Mouse (Mus musculus) hindbrain, embryonic 11.5 days (tissue): ENCODE measurements around the gene Lhb. TPM values are rescaled to one million over a fixed set of nuclear protein-coding genes. Genes with fewer than 3 reads are reported as not detected.
"Not testable (repeated sequence)": the region's sequence is repeated elsewhere in the genome, so short reads cannot be mapped to it uniquely, and the experiment has no call there.

Experiments used
- ATAC-seq: fragments of 200-750 bp; cut with Nextera tagmentation; 2 replicates; pipeline ENCODE4 v1.8.0; 2017; ENCODE audit warnings: mild to moderate bottlenecking, moderate TSS enrichment, moderate library complexity; ENCODE audit not compliant: low FRiP score
- DNase-seq: peaks from one replicate; pipeline ENCODE4 v3.0.0-alpha.2; 2015; ENCODE audit warnings: low spot score
- H3K27ac ChIP-seq: fragments of 300-500 bp; sonication (generic); 2 replicates; pipeline ENCODE4 v1.5.1; 2014; ENCODE audit warnings: mild to moderate bottlenecking, low read depth, low read length
- H3K27me3 ChIP-seq: fragments of 300-500 bp; sonication (generic); 2 replicates; pipeline ENCODE4 v1.6.1; 2014; ENCODE audit warnings: mild to moderate bottlenecking, low read length, moderate library complexity, mixed read lengths; ENCODE audit not compliant: control insufficient read depth, insufficient read depth
- H3K36me3 ChIP-seq: fragments of 300-500 bp; sonication (generic); 2 replicates; pipeline ENCODE4 v1.6.1; 2014; ENCODE audit warnings: mild to moderate bottlenecking, low read length, moderate library complexity, mixed read lengths; ENCODE audit not compliant: control insufficient read depth, insufficient read depth
- H3K4me1 ChIP-seq: fragments of 300-500 bp; sonication (generic); replicated peaks from 2 replicates; pipeline ENCODE4 v1.6.1; 2014; ENCODE audit warnings: low read length, mixed read lengths; ENCODE audit not compliant: control insufficient read depth, insufficient read depth
- H3K4me2 ChIP-seq: fragments of 300-500 bp; sonication (generic); replicated peaks from 2 replicates; pipeline ENCODE4 v1.6.1; 2014; ENCODE audit warnings: mild to moderate bottlenecking, low read depth, low read length
- H3K4me3 ChIP-seq: fragments of 300-500 bp; sonication (generic); 2 replicates; pipeline ENCODE4 v1.5.1; 2014; ENCODE audit warnings: low read depth, low read length
- H3K9ac ChIP-seq: fragments of 300-500 bp; sonication (generic); 2 replicates; pipeline ENCODE4 v1.6.1; 2014; ENCODE audit warnings: low read depth, low read length
- H3K9me3 ChIP-seq: fragments of 300-500 bp; sonication (generic); 2 replicates; pipeline ENCODE4 v1.6.1; 2016; ENCODE audit warnings: low read length; ENCODE audit not compliant: control insufficient read depth
- WGBS: fragments of 180-500 bp; shearing (Covaris S2); extraction: QIAGEN DNeasy Blood & Tissue Kit; methylation state at CpG from one replicate; pipeline ENCODE4 v1.1.7; 2014; 5-methylcytosine and 5-hydroxymethylcytosine counted together
- polyA plus RNA-seq: library from polyadenylated mRNA; unstranded; fragments of >200 nt; fragmentation: Nextera tagmentation; extraction: Ambion mirVana; gene quantifications from 2 replicates; pipeline ENCODE4 v1.2.1, GENCODE M21; 2014

Lhb gene
- 0.47 TPM in 1 of 2 replicates, not detected in the other for polyA plus RNA-seq

GRCm38 (mm10) chr7:45420615-45420919 is at the start of gene Lhb:
Lhb (plus strand) TSS chr7:45420820.
- DNase-seq (no peak), ATAC-seq (no peak)
- Histone ChIP-seq H3K9me3 (no peaks in the 10 kb centered on the region), H3K27me3 (peaks cover 44% of the 10 kb centered on the region), H3K36me3 (peaks cover 17% of the 10 kb centered on the region), H3K4me1 (no peaks in the 10 kb centered on the region), H3K4me3 (no peak within 1 kb of the TSS), H3K9ac (no peak within 1 kb of the TSS), H3K4me2 (no peak within 1 kb of the TSS), H3K27ac (no peak within 1 kb of the TSS)
- WGBS = 59% methylated on average over 6 of the region's 6 CpGs

DNA sequence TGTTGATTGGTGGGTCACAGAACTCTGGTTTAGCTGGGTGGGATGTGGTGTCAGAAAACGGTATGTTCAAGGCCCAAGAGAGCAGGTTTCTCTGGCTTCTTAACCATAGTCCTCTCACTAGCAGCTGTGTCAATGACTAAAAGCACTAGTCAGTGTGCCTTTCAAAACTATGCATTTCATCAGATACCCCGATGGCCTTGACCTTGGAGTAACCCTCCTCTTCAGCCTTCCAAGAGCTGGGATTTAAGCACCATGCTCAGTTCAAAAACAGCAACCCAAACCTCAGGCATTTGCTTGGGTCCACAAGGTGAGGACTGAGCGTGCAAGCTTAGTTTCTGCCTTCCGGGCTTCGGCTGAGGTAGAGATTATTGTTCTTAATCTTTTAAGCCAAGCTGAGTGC is 48.2 kb upstream of the Lhb start:
- ATAC-seq = no peak
- 92% methylated on average over 5 of the region's 5 CpGs for WGBS
- Histone ChIP-seq H3K4me3 (no peak overlapping the region), H3K4me2 (no peak overlapping the region), H3K9me3 (no peaks in the 10 kb centered on the region), H3K36me3 (peaks cover 16% of the 10 kb centered on the region), H3K4me1 (peaks cover 13% of the 10 kb centered on the region; the same call in 1 of the 2 replicates), H3K27me3 (peaks cover 20% of the 10 kb centered on the region), H3K27ac (no peak overlapping the region), H3K9ac (no peak overlapping the region)
- no peak for DNase-seq

DNA sequence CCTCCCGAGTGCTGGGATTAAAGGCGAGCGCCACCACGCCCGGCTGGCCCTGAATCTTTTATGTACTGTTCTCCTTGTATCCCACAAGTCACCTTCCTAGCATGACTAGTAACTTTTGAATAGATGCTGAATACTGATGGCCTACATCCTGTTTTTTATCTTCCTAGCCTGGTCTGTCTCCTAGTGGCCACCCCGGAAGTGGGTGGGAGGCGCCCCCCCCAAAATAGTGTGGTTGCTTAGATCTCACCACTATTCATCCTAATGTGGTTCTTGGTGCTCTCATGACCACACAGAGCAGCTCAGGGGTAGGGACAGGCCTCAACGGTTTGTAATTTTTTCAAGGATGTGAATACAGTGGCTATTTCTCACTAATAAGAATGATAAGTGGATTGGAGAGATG is 46.0 kb upstream of the Lhb start:
- 0 out of 2 replicates have a peak, but pooled peaks cover 6% of the 10 kb centered on the region for H3K4me1 ChIP-seq
- ATAC-seq = no peak
- no peak overlapping the region for H3K27ac ChIP-seq
- no peak overlapping the region for H3K4me2 ChIP-seq
- no peak overlapping the region for H3K4me3 ChIP-seq
- peaks cover 4% of the 10 kb centered on the region for H3K27me3 ChIP-seq
- 92% methylated on average over 8 of the region's 8 CpGs for WGBS
- no peaks in the 10 kb centered on the region for H3K9me3 ChIP-seq
- no peak overlapping the region for H3K9ac ChIP-seq
- DNase-seq = no peak
- H3K36me3 ChIP-seq = peaks cover 19% of the 10 kb centered on the region

GRCm38 (mm10) chr7:45376057-45376456 is 44.6 kb upstream of the Lhb start:
- ATAC-seq (no peak), DNase-seq (no peak)
- no peak overlapping the region for H3K4me2 ChIP-seq
- H3K36me3 ChIP-seq = peaks cover 25% of the 10 kb centered on the region
- H3K9me3 ChIP-seq = no peaks in the 10 kb centered on the region
- H3K4me1 ChIP-seq = no peaks in the 10 kb centered on the region
- no peak overlapping the region for H3K9ac ChIP-seq
- WGBS = 89% methylated on average over 1 of the region's 1 CpGs
- no peaks in the 10 kb centered on the region for H3K27me3 ChIP-seq
- H3K27ac ChIP-seq = no peak overlapping the region
- no peak overlapping the region for H3K4me3 ChIP-seq

- Histone ChIP-seq H3K4me2 (no peak overlapping the region), H3K27me3 (no peaks in the 10 kb centered on the region), H3K36me3 (peaks cover 37% of the 10 kb centered on the region), H3K4me1 (no peaks in the 10 kb centered on the region), H3K9ac (no peak overlapping the region), H3K9me3 (no peaks in the 10 kb centered on the region), H3K27ac (no peak overlapping the region), H3K4me3 (no peak overlapping the region)
- DNase-seq (peak; percentile 33), ATAC-seq (no peak)
- WGBS = 87% methylated on average over 3 of the region's 3 CpGs
These were observed 34.5 kb upstream of the Lhb start for GRCm38 (mm10) chr7:45386077-45386476.

GRCm38 (mm10) chr7:45395129-45395541 is 25.5 kb upstream of the Lhb start:
- Histone ChIP-seq H3K27me3 (no peaks in the 10 kb centered on the region), H3K4me2 (peak overlapping the region; percentile 94), H3K9me3 (no peaks in the 10 kb centered on the region), H3K36me3 (peaks cover 3% of the 10 kb centered on the region; the same call in 1 of the 2 replicates), H3K4me3 (peak overlapping the region; percentile 89), H3K27ac (peak overlapping the region; percentile 99), H3K4me1 (0 out of 2 replicates have a peak, but pooled peaks cover 3% of the 10 kb centered on the region), H3K9ac (peak overlapping the region; percentile 93)
- ATAC-seq = peak; percentile 82
- under 1% methylated on average over 19 of the region's 20 CpGs for WGBS
- peak; percentile 87 for DNase-seq

DNA sequence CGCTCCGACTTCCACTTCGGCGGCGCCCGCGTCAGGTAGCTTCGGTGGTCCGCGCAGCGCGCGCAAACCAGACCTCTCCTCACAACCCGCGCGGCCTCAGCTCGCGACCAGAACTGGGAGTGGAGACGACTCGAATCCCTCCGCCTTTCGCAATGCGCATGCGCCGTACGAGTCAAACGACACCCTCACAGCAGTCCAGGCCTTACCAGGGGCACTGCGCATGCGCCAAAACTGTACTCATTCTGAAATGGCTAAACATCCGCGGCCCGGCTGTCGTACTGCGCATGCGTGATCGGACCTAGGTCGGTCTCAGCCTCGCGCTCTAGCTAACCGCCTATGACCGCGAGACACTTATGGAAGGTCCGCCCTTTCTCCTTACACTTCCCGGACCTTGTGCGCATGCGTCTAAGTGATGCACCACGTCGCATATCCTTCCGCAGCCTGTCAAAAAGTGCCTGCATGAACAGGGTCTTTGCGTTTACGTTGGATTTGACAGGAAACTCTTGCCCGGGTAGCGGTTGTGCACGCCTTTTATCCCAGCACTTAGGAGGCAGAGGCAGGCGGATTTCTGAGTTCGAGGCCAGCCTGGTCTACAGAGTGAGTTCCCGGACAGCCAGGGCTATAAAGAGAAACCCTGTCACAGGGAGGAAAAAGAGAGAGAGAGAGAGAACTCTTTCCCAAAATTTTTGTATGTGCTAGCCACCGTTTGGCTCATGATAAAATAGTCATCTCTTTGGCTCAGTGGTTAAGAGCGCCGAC is 24.9 kb upstream of the Lhb start, which contains the start of gene Snrnp70:
Gene Snrnp70 (minus strand): TSS at position 165 of the 759 bp plus-strand sequence.
- peak; percentile 97 for ATAC-seq

GRCm38 (mm10) chr7:45396337-45396775 is 24.3 kb upstream of the Lhb start:
- H3K36me3 ChIP-seq, H3K9me3 ChIP-seq, H3K27me3 ChIP-seq, H3K4me1 ChIP-seq, DNase-seq, H3K27ac ChIP-seq, H3K9ac ChIP-seq: not testable (repeated sequence)
- WGBS = 5% methylated on average over 3 of the region's 3 CpGs
- H3K4me3 ChIP-seq = peak overlapping the region; percentile 89
- ATAC-seq = peak; percentile 49; the same call in 1 of the 2 replicates
- peak overlapping the region; percentile 50 for H3K4me2 ChIP-seq

More for the DNA sequence above, 24.9 kb upstream of the Lhb start, which contains the start of gene Snrnp70:
- H3K27me3 ChIP-seq = no peaks in the 10 kb centered on the region
- H3K9ac ChIP-seq = peak within 1 kb of the TSS; percentile 93
- peak within 1 kb of the TSS; percentile 99 for H3K27ac ChIP-seq
- H3K4me3 ChIP-seq = peak within 1 kb of the TSS; percentile 89
- no peaks in the 10 kb centered on the region for H3K9me3 ChIP-seq
- 0 out of 2 replicates have a peak, but pooled peaks cover 3% of the 10 kb centered on the region for H3K4me1 ChIP-seq
- DNase-seq = peak; percentile 100
- H3K4me2 ChIP-seq = peak within 1 kb of the TSS; percentile 94
- under 1% methylated on average over 60 of the region's 60 CpGs for WGBS
- H3K36me3 ChIP-seq = peaks cover 1% of the 10 kb centered on the region; the same call in 1 of the 2 replicates

DNA sequence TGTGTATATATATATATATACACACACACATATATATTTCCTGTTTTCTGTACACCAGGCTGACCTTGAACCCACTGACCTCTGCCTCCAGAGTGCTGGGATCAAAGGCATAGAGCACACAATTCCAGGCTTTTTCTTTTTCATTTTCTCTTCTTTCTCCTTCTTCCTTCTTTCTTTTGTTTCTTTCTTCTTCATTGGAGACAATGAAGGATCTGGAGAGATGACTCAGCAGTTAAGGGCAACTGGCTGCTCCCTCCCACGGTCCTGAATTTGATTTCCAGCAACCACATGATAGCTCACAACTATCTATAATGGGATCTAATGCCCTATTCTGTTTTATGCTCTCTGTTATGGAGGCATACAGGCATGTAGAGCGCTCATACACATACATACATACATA is 23.8 kb upstream of the Lhb start:
- DNase-seq = no peak
- 64% methylated on average over 2 of the region's 2 CpGs for WGBS
- no peak overlapping the region for H3K27ac ChIP-seq
- no peaks in the 10 kb centered on the region for H3K27me3 ChIP-seq
- no peaks in the 10 kb centered on the region for H3K36me3 ChIP-seq
- no peak overlapping the region for H3K4me2 ChIP-seq
- no peak overlapping the region for H3K4me3 ChIP-seq
- H3K9ac ChIP-seq = no peak overlapping the region
- H3K4me1 ChIP-seq = 0 out of 2 replicates have a peak, but pooled peaks cover 3% of the 10 kb centered on the region
- ATAC-seq = no peak
- no peaks in the 10 kb centered on the region for H3K9me3 ChIP-seq
